Mouse (Mus musculus): ENCODE data around the gene Adsl.
"Not testable (repeated sequence)": the region's sequence is repeated elsewhere in the genome, so short reads cannot be mapped to it uniquely, and the experiment has no call there.

Gene Adsl

DNA sequence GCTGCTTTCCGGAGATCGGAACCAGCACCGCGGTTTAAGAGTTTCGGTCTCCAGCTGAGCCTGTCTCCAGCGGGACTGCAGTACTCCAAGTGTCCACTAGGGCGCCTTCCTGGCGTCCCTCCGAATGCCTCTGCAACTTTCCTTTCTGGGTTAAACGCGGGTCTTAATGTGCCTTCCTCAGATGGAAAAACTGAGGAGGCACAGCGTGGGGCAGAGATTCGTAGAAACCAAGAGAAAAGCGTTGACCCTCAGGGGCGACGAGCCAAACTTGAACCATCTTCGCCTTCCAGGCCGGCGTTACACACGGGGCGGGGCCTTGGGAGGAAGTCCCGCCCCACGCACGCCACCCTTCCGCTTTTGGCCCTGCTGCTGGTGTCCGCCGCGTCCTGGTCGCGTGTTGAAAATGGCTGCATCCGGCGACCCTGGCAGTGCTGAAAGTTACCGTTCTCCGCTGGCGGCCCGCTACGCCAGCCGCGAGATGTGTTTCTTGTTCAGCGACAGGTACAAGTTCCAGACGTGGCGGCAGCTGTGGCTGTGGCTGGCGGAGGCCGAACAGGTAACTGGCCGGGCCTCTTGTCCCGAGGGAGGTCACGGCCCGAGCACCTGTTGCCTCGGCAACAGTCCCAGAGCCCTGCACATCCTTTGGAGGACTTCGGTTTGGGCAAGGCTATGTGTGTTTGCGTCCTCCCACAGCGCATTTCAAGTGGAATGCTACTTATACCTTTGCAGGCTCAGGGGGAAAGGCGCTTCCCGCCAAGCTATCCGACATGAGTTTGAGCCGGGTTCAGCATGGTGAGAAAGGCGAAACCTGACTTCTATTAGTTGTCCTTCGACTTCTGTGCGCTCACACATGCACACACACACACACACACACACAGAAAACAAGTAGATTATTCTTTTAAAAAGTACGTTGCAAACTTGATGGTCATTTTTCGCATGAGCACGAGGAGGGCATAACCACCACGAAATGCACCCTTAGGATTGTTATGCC lies at the start of gene Adsl:
TSS of gene Adsl (plus strand) at position 346 of the 991 bp plus-strand sequence.
- peak; percentile 93 to 95 for DNase-seq

DNA sequence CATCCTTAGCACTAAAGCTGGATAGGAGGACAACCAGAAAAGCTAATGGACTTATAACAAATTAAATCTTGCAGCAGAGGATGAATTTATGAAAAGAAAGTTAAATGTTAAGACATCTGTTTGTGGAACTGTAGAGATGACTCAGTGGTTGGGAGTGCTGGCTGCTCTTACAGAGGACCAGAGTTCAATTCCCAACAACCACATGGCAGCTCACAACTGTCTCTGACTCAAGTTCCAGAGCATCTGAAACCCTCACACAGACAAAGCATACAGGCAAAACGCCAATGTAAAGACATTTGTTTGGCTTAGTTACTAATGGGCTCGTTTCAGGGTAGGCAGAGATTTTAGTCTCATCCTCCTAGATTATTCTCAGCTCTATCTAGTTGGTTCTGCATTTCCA lies 48.5 kb upstream of the Adsl start:
- DNase-seq, result no peak

DNA sequence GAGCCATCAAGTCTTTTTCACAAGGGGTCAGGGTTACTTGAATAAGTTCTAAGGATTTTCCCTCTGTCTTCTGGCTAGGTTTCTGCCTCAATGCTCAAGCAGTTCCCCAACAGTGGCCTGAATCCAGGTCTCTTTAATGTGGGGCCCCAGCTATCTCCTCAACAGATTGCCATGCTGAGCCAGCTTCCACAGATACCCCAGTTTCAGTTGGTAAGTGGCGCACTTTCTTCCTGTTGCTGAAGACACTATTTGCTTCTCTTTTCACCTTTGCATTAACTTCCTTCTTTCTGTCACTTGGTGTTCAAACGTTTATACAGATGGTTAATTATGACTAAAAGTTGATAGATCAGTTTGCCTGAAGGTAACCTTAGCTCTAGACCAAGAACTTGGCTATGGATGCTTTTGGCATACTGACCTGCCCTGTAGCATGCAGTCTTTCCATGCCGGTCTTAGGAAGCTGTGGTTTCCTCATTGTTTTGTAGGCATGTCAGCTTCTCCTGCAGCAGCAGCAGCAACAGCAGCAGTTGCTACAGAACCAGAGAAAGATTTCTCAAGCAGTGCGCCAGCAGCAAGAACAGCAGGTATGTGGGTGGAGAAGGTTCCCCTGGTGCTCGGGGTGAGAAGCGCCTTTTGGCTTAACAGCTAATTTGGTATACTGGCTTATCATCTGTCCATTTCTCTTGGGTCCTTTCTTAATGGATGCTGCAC lies 46.3 kb upstream of the Adsl start:
- DNase-seq, result no peak

DNA sequence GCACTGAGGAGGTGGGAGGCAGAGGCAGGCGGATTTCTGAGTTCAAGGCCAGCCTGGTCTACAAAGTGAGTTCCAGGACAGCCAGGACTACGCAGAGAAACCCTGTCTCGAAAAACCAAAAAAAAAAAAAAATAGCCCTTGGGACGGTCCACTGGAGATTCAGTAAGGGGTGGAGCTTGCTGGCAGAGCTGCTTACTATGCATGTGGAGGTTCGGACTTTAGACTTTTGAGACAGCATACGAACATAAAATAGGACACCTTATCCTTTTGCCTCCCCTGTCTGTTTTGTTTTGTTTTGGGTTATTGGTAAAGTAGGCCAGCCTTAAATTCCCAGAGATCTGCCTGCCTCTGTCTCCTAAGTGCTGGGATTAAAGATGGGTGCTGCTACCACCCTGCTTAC lies 43.5 kb upstream of the Adsl start:
- not testable (repeated sequence) for DNase-seq

DNA sequence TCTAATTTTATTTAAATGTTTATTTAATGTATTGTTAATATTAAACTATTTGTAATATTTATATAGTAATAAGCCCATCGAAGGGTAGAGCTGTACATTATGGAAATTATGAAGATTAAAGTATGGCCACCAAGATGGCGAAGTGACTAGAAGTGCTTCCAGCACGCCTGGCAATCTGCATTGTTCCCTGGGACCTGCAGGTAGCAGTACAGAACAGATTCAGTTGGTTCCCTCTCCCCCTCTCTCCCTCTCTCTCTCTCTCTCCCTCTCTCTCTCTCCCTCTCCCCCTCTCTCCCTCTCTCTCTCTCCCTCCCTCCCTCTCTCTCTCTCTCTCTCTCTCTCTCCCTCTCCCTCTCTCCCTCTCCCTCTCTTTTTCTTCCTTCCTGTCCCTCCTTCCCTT lies 38.1 kb upstream of the Adsl start:
- peak in 1 of 2 experiments; percentile 16 for DNase-seq

DNA sequence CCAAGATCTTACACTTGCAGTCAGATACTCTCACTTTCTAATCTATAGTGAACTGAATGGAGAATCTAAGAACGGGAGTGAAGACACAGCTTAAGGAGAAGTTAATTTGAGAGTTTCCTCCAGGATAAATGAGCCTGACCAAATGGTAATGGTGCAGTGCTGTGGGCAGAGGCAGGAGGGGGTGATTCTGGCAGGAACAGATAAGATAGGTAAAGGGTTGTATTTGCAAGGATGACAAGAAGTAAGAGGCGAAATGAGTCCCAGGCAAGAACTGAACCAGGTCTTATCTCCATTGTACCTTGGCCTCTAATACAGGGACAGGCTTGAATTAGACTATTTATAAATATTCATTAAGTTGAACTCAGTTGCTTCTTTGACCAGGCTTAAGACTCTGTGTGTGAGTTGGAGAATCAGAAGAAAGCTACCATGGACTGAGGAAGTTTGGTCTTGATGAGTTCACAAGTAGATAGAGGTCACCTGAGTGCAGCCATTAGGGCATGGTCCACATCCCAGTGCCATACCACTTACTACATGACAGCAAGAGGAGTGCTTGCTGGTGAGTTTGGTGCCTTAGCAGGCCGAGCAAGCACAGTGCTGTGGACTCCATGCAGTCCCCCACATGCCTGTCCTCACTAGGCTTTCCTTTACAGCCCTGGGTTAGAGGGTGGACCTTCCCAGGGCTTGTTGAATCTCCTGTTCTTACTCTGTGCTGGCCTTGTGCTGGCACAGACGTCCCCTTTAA lies 37.3 kb upstream of the Adsl start:
- DNase-seq, result no peak

DNA sequence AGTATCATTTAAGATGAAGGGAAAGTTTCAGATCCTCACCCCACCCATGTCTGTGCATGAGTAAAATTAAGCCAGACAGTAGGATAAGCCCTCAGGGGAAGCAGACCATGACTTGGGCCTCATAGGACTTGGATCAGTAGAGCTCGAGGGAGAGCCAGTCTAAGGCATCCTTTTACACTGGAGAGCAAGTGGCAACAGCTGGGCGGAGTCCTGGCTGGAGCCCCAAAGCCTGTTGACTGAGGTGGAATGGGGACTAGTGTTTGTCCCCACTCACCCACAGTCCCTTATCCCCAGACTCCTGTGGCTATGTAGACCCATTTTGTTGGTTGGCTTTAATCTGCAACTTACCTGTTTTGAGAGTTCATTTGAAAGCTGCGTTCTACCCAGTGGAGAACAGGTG lies 36.1 kb upstream of the Adsl start:
- no peak for DNase-seq

DNA sequence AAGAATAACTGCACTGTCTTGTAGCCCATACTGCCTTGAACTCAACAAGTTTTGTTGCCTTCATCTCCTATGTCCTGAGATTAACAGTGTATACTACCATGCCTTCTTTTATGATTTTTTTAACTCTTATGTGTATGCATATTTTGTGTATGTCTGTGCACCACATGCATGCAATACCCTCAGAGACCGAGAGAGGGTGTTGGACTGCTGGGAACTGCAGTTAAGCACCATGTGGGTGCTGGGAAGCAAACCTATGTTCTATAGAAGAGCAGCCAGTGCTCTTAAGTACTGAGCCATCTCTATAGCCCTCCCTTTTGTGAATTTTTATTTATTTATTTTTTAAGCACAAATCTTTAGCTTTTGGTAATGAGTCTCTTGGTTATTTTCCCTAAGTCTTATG lies 34.5 kb upstream of the Adsl start:
- no peak for DNase-seq

DNA sequence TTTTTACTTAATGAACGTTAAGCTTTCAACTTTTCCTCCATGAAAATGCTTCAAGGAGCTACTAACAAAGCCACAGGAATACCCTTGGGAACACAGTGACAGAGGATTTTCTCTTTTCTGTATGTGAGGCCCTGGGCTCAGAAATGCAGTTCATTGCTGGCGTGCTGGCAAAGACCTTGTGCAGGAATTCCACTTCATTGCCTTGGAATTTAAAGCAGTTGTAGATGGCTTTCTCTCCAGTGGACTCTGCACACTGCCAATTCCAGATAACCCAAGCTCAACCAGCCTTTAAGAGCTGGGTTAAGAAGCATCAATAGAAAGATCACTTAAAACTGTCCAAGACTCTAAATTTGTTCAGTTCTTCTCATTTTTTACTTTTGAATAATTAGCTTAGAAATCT lies 32.4 kb upstream of the Adsl start:
- DNase-seq, result peak in 1 of 2 experiments; percentile 12

DNA sequence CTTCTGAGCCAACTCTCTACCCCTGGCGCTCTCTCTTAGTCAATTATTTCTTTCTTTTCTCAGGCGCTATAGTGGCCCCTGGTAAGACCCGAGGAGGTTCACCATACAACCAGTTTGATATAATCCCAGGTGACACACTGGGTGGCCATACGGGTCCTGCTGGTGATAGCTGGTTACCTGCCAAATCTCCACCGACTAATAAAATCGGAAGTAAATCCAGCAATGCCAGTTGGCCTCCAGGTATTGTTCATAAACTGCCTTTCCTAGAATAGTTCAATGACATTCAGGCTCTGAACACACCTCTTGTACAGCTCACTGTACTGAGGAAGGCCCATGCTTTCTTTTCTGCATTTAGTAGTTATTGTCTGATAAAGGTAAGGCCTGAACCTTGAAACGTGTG lies 31.7 kb upstream of the Adsl start:
- DNase-seq, result no peak

DNA sequence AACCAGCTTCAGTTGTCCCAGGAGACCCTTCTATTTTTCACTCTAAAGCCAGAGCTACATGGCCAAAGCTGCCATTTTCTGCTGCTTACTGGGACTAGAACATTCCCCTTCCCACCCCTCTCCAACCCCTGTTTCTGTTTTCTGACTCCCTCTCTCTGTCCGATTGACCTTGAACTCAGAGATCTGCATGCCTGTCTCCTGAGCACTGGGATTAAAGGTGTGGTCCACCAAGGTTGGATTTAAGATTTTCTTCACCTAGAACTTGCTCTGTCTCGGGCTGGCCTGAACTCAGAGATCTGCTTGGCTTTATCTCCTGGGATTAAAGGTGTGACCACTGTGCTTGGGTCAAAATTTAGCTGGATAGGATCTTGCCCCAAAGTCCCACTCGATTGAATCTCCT lies 27.9 kb upstream of the Adsl start:
- no peak for DNase-seq

DNA sequence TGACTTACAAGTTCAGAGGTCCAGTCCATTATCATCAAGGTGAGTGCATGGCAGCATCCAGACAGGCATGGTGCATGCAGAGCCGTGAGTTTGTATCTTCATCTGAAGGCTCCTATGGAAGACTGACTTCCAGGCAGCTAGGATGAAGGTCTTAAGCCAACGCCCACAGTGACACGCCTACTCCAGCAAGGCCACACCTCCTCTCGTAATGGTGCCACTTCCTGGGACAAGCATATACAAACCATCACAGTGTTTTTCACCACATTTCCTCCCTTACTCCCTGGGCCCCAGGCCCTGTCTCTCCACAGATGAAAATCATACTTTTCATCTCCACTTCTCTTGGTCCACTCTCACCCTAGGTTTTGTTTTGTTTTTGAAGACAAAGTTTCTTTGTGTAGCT lies 26.5 kb upstream of the Adsl start:
- no peak for DNase-seq

DNA sequence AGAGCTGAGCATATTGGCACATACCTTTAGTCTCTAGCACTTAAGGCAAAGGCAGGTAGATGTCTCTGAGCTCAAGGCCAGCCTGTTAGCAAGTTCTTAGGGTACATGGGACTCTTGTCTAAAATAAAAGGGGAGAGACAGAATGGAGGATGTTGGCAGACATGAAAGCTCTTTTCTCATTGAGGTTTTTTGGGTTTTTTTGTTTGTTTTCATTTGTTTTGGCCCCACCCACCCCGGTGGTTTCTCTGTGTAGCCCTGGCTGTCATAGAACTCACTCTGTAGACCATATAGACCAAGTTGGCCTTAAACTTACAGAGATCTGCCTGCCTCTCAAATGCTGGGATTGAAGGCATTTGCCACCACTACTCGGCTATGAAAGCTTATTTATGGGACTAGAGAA lies 24.1 kb upstream of the Adsl start:
- DNase-seq, result no peak

DNA sequence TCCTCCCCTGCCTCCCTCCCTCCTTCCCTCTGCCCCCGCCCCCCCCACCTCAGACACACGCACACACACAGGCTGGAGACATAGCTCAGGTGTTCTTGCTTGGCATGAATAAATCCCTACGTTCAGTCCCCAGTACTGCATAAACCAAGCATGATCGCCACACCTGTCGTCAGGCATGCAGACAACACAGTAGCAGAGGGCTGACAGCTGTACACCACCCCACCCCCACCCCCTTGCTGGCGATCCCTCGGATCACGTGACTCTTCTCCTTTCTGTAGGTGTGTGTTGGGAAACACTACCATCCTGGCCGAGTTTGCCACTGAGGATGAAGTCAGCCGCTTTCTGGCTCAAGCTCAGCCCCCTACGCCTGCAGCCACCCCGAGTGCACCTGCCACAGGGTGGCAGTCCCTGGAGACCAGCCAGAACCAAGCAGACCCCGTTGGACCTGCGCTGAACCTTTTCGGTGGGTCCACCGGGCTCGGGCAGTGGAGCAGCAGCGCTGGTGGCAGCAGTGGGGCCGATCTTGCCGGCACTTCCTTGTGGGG lies 19.4 kb upstream of the Adsl start:
- no peak for DNase-seq

DNA sequence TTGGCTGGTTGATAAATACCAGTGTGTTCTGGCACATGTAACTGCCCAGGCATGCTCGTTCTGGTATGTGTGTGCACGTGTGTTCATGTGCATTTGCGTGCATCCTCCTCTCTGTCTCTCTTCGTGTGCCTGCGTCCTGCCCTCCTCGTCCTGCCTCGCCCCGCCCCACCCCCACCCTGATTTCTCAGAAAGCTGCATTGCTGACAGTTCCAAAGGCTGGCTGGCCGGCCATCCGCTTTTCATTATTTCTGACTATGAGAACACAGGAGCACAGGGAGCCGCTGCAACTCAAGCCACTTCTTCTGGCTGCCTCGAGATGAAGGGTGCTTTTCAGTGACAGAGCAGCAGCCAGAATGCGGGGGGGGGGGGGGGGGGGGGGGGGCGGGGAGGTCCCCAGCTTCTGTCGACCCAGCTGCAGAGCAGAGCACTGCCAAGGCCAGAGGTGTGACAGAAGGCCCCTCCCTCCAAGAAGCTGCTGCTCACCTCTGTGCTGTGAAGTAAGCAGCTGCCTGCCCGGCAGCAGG lies 18.2 kb upstream of the Adsl start:
- DNase-seq, result no peak

DNA sequence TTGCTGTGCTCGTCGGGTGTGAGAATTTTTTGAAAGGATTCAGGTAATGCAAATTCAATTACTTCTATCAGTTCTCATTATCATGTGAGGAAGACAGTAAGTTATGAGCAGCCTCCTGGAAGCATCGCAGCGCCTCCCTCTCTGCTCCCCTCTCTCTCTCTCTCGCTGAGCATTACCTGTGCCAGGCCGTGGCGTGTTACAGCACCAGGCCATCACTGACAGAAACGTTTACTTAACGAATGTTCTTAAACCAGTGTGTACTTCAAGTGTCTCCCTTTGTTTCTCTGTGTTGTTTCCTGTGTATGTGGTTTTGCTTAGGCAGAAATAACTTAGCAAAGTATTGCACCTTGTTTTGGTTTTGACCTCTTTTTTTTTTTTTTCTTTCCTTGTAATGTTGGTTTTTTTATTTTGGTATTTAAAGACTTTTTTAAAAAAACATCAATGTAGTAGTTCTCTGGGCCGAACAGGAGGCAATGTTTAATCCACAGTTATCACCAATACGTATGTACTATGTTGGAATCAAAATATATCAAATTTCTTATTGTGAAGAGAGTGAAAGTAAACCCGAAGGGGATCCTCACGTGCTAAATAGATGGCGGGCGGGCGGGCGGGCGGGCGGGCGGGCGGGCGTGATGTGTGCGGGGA lies 17.5 kb upstream of the Adsl start:
- not testable (repeated sequence) for DNase-seq

DNA sequence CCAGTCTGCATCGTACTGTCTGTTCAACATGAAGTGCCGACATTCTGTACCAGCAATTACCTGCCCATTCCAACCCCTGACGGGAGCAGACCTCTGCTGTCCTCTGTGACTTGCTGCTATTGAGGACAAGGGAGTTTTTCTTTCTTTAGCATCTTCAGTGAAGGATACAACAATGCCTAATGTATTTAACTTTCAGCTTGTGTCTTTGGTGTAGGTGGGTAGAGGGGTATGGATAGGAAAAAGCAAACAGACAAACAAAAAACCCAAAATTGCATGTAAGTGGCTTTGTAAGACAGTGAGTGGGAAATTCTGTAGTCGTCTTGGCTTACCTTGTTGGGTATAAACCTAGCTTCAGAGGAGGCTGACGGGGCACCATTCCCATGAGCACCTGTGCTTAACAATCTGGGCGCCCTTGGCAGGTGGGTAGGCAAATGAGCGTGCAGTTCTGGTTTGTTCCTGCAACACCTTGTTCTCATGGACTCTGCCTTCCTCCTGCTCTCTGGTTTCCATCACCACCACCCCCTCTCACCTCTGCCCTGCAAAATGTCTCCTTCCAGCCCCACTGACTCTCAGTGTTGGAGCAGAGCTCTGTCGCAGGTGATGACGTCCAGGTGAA lies 16.8 kb upstream of the Adsl start:
- no peak for DNase-seq

DNA sequence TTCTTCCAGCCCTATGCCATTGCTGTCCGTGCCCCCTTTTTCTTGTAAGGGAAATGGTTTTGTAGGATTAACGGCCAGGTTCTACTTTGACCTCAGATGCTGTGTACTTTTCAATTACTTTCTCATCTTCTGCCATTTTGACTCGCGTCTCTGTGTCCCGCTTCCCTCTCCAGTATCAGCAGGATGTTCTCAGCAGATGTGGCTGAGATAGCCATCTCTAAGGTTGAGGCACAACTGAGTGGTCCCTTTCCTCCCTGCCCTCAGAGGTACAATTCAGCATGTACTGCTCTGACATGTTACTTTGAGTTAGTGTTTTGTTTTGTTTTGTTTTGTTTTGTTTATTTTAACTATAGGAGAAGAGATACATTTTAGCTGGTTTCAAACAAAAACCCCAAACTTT lies 13.4 kb upstream of the Adsl start:
- DNase-seq, result no peak

DNA sequence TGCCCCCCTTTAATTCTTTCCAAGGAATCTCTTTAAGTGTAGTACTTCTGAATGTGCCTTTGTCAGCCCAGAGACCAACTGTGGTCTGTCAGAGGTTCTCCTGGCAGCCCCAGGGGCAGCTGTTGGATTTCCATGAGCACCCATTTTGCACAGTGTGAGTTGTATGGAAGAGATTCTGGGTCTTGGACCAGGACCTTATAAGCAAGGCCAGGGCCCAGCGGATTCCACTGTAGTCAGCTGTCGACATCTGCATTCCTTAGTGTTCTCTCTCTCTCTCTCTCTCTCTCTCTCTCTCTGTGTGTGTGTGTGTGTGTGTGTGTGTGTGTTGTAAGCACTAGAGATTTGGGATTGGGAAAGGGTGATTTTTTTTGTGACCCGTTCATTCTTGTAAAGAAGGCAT lies 11.6 kb upstream of the Adsl start:
- no peak for DNase-seq

DNA sequence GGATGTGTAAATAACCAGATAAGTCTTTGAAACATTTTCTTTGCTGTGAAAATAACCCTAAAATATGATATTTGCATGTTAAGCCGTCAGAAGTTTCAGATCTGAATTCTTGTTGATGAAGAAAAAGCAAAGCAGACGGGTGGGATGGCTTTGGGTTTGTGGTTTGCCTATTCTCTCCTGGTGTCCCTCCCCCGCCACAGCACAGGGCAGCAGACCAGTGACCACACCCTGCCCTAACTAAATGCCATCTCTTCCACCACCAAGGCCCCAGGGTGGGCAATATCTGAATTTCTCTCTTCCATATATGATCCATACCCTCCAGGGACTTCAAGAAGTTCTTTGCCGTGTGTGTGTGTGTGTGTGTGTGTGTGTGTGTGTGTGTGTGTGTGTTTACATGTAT lies 9.7 kb upstream of the Adsl start:
- DNase-seq, result no peak

DNA sequence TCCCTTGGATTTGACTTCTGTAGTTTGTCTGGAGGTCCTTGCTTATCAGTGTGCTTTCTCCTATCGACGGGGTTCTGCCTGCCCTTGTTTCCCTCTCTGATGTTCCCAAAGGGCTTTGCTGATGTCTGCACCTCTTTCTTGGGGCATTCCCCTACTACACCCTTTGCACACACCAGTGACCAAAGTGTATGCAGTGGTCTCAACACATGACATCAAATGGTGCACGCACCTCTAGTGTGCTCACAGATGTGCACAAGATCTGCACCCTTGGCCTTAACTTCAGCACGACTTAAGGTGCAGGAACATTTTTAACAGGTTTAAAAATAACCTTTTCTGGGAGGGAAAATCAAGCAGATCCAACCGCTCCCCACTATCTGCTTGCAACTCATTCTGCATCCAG lies 8.9 kb upstream of the Adsl start:
- DNase-seq, result no peak

All from cerebellum, postnatal 10 days (tissue).